Mouse (Mus musculus) neural tube, embryonic 10.5 days (tissue): ENCODE results near the gene Pde4b.

Experiments
- DNase-seq: peaks from one replicate; pipeline ENCODE4 v3.0.0-alpha.2; 2017; ENCODE audit warnings: low spot score; ENCODE audit errors: extremely low spot score

Gene Pde4b

DNA sequence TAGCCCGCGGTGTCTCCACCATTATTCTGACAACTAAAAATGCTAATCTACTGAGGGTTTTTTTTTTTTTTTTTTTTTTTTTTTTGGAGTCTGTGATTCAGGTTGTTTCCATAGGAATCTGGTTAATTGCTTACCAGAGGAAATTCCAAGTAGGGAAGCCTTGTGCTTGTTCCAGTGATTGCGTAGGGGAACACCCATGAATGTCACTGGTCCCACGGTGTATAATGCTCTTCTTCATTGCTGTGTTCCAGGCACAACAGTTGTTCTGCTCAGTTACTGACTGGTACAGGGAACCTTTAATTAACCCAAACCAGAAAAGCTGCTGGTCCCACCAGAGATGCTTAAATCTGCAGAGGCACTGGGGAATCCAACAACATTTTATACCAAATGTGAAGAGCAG lies 506.3 kb downstream of the Pde4b start:
- DNase-seq, result no peak

DNA sequence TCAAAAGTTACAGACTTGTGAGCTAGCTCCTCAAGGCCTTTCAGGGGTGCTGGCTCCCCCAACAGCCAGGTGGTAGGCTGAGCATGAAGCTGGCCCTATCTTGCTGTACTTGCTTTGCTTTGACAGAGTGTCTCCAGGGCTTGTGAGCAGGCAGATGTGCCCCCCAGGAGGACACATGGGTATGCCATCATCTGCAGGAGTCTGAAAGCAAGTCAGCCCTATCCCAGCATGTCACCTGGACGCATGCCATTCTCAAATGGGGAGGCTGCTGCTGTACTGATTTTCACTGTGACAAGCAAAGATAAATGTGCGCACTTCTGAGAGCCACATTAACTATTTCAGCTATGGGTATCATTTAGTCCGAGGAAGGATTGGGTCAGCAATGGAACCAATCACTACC lies 507.2 kb downstream of the Pde4b start:
- DNase-seq, result no peak

DNA sequence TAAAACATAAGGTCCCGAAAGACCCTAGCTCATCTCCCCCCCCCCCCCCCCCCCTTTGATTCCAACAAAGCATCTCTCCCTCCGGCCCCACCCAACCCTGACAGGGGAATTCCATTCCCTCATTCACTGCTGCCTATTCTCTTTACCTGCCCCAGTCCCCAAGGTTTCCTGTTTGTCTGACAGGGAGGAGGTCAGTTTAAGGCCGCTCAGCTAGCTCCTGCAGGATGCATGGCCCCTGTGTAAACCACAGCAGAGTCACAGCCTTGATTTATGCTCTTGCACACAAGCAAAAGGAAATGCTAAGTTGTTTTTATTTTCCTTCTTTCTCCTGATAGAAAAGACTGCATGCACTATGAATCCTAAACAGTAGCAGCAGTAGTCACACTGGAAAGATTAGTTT lies 516.6 kb downstream of the Pde4b start:
- DNase-seq, result no peak

DNA sequence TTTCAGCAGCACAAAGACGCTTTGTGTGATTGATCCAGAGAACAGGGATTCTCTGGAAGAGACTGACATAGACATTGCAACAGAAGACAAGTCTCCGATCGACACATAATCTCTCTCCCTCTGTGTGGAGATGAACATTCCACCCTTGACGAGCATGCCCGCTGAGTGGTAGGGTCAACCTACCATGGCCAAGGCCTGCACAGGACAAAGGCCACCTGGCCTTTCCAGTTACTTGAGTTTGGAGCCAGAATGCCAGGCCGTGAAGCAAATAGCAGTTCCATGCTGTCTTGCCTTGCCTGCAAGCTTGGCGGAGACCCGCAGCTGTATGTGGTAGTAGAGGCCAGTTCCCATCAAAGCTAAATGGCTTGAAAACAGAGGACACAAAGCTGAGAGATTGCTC lies 517.9 kb downstream of the Pde4b start:
- DNase-seq, result no peak

DNA sequence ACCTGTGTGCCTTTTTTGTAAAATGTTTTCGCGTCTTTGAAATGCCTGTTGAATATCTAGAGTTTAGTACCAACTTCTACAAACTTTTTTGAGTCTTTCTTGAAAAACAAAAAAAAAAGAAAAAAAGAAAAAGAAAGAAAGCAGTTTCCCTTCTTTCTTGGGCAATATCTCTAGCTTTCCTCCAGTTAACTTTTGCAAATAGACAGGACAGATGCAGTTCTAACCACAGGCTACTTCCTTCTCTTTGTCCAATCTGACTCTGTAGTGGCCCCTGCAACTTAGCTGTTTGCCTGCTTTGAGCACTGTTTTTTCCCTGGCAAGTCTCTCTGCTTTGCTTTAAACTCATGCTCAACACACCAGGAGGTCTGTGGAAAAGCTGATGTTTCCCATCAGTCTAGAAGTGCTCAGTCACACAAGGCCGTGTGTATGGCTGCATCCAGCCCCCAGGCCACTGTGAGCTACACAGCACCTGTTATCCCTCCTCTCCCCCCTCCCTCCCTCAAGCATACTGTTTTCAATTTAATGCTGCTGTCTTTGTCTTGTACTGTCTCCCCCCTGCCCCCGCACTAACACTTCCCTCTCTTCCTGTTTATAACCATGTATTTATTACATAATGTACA lies 518.5 kb downstream of the Pde4b start:
- DNase-seq, result no peak

DNA sequence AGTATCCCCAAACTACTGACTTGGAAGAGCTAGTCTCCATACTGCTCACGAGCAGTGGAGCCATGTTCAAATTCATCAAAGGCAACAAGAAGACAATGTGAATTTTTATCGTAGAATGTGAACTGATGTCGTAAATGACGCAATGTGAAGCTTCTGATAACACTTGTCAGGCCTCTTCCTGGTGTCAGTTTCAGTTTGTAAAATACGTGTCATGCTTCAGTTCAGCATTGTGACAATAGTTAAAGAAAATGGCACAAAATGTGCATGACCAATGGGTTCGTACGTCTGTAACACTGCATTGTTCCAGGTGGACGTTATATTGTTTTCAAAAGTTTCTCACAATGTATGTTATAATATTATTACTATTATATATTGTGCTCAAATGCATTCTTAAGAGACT lies 519.5 kb downstream of the Pde4b start:
- no peak for DNase-seq

DNA sequence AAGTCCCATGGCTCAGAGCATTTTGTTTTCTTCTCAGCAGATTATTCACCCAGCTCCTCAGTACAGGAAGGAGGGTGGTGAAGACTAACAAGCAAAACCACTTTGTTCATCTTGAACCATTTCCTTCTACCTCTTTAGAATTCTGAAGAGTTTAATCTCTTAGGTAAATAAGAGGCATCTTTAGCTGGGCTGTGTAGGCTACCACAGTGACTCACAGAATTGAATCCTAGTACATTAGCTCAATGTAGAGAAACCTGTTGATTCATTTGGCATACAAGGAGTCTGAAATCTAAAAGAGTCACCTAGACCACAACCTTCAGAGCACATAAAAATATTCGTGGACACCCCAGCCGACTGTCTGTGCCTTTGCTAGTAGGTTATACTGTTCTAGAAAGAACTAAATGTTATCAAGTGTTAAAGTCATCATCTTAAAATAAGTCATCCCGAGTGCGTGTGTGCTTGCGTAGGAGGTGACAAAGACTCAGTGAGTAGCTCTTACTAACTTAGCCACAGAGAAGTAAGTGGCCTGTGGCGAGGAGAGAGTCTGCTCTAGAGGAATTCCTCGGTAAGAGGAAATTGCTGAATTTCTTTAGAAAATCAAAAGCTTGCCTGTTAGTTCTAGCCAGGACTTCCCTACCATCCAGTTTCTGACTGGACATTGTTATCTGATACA lies 520.5 kb downstream of the Pde4b start:
- DNase-seq, result no peak

DNA sequence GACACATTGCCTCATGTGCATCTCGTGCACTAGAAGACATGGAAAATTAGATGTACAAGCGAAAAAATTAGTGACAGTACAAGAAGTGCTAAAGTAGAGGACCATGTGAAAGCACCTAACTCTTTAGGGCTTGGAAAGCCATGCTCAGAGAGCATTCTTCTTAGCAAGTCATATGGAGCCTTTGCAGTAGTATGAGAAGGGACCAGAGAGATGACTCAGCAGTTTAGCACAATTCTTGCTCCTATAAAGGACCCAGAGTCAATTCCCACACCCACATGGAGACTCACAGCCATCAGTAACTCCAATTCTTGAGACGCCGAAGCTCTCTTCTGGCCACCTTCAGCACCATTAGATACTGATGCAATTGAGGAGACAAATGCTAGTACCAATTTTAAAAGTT lies 525.3 kb downstream of the Pde4b start:
- DNase-seq, result no peak

DNA sequence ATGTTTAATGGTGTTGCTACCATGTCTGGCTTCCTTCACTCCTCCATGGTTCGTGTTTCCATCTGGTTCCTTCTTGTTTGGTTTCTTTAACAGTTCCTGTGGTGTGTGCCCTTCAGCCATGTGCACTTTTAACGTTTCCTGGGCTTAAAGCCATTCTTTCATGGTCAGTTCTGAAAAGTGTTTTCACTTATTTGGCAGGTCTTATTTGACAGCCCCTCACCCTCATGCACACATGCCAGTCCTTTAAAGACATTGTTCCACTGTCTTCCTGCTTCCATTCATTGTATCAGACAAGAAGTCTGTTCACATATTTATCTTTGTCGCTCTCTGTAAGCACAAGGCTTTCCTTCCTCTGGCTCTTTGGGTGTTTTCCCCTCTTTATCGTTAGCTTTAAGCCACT lies 530.4 kb downstream of the Pde4b start:
- DNase-seq, result no peak

DNA sequence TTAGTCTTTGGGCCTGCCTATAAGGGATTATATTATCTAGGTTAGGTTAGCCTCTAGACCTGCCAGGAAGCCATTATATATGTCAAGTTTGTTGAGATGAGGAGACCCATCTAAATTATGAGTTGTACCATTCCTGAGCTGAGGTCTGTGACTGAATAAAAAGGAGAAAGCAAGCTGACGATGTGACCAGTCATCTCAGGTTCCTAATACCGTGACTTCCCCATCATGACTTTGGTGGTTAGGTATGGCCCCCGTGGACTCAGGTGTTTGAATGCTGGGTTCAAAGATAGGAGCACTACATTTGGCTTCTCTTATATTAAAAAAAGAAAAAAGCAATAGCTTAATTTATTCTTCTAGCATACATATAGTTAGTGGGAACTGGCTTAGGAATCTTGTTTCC lies 531.3 kb downstream of the Pde4b start:
- DNase-seq, result no peak

DNA sequence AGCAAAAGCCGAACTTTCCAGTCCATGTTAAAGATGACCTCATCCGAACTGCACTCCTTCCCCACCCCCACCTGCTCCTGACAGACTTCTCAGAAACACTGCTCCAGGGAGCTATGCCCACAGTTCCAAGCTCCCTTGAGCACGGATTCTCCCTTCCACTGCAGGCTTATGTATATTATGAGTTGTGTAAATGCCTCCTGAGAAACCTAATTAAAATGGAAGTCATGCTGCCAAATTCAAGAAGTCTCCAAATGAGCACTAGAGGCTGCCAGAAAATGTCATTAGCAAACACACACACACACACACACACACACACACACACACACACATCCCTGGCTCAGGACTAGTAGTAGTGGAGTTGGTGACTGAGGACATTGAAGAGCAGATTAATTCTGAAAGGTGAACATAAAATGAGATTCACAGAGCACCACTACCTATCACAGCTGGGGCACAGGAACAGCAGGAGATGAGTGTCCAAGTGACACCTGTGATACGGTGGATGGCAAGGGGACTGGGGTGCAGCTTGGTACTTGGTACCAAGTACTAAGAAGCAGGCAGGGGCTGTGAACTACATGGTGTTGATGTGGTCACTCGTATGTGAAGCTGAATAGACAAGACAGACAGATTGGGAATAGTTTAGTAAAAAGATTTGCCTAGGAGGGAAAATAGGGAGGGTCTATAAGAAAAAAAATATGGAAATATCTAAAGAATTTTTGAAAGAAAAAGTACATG lies 533.0 kb downstream of the Pde4b start:
- no peak for DNase-seq

DNA sequence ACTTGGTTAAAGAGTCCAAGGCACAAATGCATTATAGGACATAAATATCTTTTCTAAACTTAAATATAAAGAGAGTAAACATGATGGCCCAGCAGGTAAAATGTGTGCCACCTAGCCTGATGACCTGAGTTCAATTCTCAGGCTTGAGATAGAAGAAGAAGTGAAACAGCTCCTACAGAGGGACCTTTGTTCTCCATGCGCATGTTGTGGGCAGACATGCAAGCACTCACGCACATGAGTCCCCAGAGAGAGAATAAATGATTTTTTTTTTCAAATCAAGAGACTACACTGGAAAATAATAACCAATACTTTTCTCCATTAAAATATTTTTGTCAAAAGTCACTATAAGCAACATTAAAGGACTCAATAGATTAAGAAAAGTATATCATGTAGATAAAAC lies 533.8 kb downstream of the Pde4b start:
- DNase-seq, result no peak

DNA sequence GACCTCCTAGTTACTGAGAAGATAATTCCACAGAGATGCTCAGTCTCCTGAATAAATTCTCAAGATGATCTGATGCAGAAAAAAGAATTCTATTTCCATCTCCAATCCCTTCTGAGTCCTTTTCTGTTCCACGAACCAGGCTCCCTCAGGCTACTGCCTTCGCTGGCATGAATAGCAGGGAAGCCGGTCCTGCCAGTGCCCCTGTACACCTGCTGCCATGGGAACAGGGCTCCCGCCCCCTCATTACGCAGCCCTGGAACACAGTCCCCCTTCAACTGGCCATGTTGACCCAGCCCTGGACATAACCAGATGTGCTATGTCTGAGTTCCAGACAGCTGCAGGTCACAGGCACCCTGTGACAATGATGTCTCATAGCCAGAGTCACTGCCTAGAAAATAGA lies 535.6 kb downstream of the Pde4b start:
- DNase-seq, result no peak

DNA sequence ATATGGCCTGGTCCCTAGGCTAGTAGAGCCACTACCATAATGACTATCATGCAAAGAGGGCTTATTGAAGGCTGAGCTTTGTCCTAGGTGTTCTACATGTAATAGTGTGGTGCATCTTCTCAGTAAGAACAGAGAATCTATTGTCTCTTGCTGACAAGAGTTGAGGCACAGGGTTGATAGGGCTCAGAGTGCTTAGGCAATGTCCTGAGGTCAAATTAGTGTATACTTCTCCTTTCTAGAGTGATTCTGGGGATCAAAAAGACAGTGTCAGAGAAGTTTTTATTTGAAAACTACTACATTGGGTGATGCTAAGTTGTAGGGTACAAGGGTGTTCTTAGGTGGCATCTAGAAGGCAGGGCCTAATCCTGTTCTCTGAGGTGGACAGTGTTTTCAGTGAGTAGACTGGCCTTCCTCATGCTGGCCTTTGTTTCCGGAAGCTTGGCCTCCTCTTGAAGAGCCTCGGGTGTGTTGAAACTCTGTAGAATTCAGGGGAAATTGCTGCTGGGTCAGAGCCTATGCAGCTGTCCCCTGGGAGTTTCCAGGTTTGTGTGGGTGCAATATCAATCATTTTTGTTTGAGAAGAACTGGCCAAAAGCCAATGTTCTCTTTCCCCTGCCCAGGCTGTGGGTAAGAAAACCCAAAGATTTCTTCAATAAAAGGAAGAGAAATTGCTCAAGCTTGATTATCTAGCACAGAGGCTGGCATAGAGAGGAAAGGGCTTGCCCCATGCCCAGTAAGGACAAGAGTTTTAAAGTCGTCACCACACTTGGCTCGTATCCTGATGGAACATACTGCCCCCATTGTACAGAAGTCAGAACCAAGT lies 536.7 kb downstream of the Pde4b start:
- no peak for DNase-seq

DNA sequence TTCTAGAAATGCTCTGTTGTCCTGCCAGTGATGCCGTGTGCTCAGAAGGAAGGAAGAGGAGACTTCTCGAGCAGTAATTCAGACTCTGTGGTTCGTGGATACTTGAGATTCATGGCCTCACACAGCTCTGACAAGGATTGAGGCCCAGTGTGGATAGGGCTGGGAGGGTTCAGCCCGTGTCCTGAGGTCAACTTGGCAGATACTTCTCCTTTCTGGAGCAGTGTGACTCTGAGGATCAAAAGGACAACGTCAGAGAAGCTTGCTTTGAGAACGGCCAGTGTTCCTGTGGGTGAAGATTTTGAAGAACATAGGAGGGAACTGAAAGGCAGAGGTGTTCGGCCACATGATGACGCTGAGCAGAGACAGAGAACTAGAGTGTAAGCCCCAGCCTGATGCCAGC lies 537.6 kb downstream of the Pde4b start:
- no peak for DNase-seq

DNA sequence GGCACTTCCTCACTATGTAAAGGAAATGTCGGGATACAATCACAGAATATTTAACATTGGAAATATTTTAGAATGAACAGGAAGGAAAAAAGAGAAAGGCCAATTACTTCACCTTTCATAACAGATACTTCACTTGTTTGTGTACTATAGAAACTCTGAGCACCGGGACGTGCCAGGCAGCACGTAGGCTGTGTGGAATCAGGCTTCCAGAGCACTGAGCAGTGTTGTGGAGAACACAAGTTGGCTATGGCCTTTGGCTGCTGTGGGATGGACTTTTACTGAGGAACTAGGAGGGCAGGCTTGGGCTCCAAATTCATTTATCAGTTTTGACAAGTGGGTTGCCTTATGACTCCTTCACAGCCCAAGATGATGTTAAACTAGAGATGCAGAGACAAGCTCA lies 540.5 kb downstream of the Pde4b start:
- no peak for DNase-seq

DNA sequence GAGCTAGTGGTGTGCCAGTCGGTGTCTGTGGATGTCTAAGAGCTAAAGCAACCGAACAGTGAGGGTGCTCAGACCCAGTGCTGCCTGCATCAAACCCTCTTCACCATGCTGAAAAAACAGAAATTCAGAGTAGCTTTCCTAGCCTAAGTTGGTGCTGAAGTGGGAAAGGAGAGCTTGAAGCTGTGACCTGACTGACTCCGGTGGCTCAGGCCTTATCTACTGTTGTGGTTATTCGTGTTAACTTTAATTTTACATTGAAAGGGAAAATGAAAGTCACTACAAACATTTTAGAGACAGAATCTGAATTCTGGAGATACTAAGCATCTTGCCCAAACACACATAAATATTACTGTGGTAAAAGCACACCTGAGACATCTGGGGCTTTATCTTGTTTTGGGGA lies 542.3 kb downstream of the Pde4b start:
- no peak for DNase-seq

DNA sequence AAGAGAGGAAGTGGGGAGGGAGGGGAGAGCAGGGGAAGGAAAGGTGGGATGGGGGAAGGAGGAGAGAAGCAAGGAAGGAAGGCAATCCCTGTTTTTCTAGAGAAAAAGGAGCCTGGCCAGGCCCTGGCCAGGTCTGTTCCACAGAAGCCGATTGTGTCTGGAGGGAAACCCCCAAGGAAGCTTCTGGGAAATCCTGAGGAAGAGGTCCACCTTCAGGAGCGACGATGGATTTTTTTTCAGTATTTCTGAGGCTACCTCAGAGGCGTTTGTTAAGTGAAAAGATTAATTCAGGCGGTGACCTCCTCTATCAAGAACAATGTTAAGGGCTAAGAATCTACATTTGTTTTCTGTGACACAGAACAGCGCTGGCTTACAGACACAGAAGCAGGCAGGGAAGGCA lies 542.9 kb downstream of the Pde4b start:
- DNase-seq, result no peak

DNA sequence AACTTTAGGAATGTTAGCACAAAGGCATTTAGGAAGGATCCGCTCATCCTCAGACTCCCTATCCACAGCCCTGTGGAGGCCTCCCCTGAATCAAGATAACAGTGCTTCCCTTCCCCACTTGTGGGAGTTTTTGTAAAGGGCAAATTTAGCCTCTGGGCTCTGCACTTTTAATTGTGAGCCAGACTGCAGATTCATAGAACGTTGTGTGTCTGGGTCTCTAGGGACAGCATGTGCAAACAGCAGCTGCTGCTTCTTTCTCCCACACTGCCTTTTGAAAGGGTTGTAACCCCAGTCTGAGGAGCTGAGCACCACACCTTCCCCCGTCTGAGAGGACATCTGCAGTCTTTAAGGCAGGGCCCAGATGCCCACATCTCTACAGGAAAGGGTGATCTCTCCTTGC lies 544.3 kb downstream of the Pde4b start:
- DNase-seq, result no peak

DNA sequence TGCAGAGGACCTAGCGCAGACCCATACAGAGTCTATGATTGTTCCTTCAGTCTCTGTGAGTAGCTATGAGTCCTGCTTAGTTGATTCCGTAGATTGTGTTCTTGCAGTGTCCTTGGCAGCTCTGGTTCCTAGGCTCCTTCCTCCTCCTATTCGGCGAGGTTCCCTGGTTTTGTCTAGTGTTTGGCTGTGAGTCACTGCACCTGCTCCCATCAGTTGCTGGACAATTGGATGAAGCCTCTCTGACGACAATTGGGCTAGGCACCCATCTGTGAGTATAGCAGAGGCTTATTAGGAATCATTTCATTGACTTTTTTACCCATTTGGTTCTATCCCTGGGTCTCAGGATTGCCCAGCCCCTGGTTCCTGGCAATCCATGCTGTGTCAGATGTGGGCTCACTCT lies 545.9 kb downstream of the Pde4b start:
- DNase-seq, result no peak

DNA sequence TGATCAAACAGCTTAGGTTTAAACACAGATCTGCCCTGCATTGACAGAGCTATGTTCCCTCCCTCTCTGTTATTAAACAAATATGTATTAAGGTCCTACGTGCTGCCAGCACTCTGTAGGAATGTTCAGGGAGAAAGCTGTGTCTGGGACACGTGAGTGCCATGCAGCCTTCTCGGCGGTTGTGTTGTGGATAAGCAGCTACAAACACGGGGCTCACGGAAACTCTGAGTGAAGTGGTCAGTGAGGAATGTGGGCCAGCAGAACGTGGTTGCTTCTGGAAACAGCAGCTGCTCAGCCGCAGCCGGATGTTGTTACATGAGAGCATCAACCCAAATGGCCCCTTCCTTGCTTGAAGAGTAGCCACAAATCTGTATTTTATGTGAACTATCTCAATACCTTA lies 547.9 kb downstream of the Pde4b start:
- no peak for DNase-seq

DNA sequence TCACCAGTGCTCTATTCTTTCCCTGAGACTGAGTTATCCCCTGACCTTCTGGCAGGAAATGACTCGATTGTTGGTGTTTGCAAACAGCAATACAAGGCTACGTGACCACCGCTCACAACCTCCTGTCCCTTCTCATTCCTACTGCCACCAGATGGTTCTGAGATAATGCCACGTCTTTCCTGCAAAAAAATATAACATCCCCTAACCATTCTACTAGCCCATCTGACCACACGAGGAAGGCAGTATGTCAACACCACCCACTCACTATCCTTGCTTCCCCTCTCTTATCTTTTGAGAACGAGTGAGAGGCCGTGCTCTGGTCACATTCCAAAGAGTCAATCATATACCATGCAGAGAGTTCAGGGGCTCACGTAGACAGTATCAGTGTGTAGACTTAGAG lies 548.6 kb downstream of the Pde4b start:
- DNase-seq, result no peak
